Mouse (Mus musculus): ENCODE measurements around the gene Syt2. TPM values are rescaled to one million over a fixed set of nuclear protein-coding genes. Genes with fewer than 3 reads are reported as not detected.

The Syt2 gene
- polyA plus RNA-seq, 1 experiment from 2014 or later, result 2.9 TPM

GRCm38 (mm10) chr1:134686834-134687421, 40.5 kb downstream of the Syt2 start:
- WGBS, result 53% methylated on average over 4 of the region's 4 CpGs
- no peak overlapping the region for H3K9ac ChIP-seq (ENCODE audit: low read length)
- no peak overlapping the region for H3K27ac ChIP-seq (ENCODE audit: low read depth, low read length)
- H3K9me3 ChIP-seq (ENCODE audit: control insufficient read depth, low read length), result no peaks in the 10 kb centered on the region
- H3K27me3 ChIP-seq (ENCODE audit: control insufficient read depth, insufficient read depth, low read length), result no peaks in the 10 kb centered on the region
- H3K4me3 ChIP-seq (ENCODE audit: low read depth, low read length), result no peak overlapping the region
- no peaks in the 10 kb centered on the region; the same call in 1 of the 2 replicates for H3K4me1 ChIP-seq (ENCODE audit: control insufficient read depth, insufficient read depth, low read length)
- no peak overlapping the region for H3K4me2 ChIP-seq (ENCODE audit: low read depth)
- no peak for DNase-seq (ENCODE audit: low spot score)
- H3K36me3 ChIP-seq (ENCODE audit: control insufficient read depth, insufficient read depth, low read length), result no peaks in the 10 kb centered on the region
- no peak for ATAC-seq (ENCODE audit: insufficient read depth, low FRiP score, low TSS enrichment)

GRCm38 (mm10) chr1:134696302-134696701, 49.8 kb downstream of the Syt2 start:
- H3K4me3 ChIP-seq (ENCODE audit: low read depth, low read length), result no peak overlapping the region
- no peaks in the 10 kb centered on the region for H3K9me3 ChIP-seq (ENCODE audit: control insufficient read depth, low read length)
- H3K27me3 ChIP-seq (ENCODE audit: control insufficient read depth, insufficient read depth, low read length), result no peaks in the 10 kb centered on the region
- H3K4me1 ChIP-seq (ENCODE audit: control insufficient read depth, insufficient read depth, low read length), result no peaks in the 10 kb centered on the region; the same call in 1 of the 2 replicates
- H3K4me2 ChIP-seq (ENCODE audit: low read depth), result no peak overlapping the region
- DNase-seq (ENCODE audit: low spot score) (no peak), ATAC-seq (ENCODE audit: insufficient read depth, low FRiP score, low TSS enrichment) (no peak)
- no peaks in the 10 kb centered on the region for H3K36me3 ChIP-seq (ENCODE audit: control insufficient read depth, insufficient read depth, low read length)
- WGBS, result 75% methylated on average over 2 of the region's 2 CpGs
- H3K9ac ChIP-seq (ENCODE audit: low read length), result no peak overlapping the region
- no peak overlapping the region for H3K27ac ChIP-seq (ENCODE audit: low read depth, low read length)

- DNase-seq (ENCODE audit: low spot score), result no peak
- no peak for ATAC-seq (ENCODE audit: insufficient read depth, low FRiP score, low TSS enrichment)
- Histone ChIP-seq H3K4me2 (ENCODE audit: low read depth) (no peak overlapping the region), H3K36me3 (ENCODE audit: control insufficient read depth, insufficient read depth, low read length) (no peaks in the 10 kb centered on the region), H3K4me3 (ENCODE audit: low read depth, low read length) (no peak overlapping the region), H3K27ac (ENCODE audit: low read depth, low read length) (no peak overlapping the region), H3K4me1 (ENCODE audit: control insufficient read depth, insufficient read depth, low read length) (no peaks in the 10 kb centered on the region; the same call in 1 of the 2 replicates), H3K9ac (ENCODE audit: low read length) (no peak overlapping the region), H3K9me3 (ENCODE audit: control insufficient read depth, low read length) (no peaks in the 10 kb centered on the region), H3K27me3 (ENCODE audit: control insufficient read depth, insufficient read depth, low read length) (no peaks in the 10 kb centered on the region)
- 85% methylated on average over 4 of the region's 4 CpGs for WGBS
Measured at GRCm38 (mm10) chr1:134697073-134697472, 50.6 kb downstream of the Syt2 start.

GRCm38 (mm10) chr1:134697522-134698250, 51.2 kb downstream of the Syt2 start:
- no peak overlapping the region for H3K27ac ChIP-seq (ENCODE audit: low read depth, low read length)
- no peaks in the 10 kb centered on the region for H3K9me3 ChIP-seq (ENCODE audit: control insufficient read depth, low read length)
- H3K4me1 ChIP-seq (ENCODE audit: control insufficient read depth, insufficient read depth, low read length), result no peaks in the 10 kb centered on the region; the same call in 1 of the 2 replicates
- ATAC-seq (ENCODE audit: insufficient read depth, low FRiP score, low TSS enrichment) (no peak), DNase-seq (ENCODE audit: low spot score) (no peak)
- no peaks in the 10 kb centered on the region for H3K27me3 ChIP-seq (ENCODE audit: control insufficient read depth, insufficient read depth, low read length)
- H3K9ac ChIP-seq (ENCODE audit: low read length), result no peak overlapping the region
- 89% methylated on average over 17 of the region's 17 CpGs for WGBS
- H3K4me3 ChIP-seq (ENCODE audit: low read depth, low read length), result no peak overlapping the region
- H3K36me3 ChIP-seq (ENCODE audit: control insufficient read depth, insufficient read depth, low read length), result no peaks in the 10 kb centered on the region
- H3K4me2 ChIP-seq (ENCODE audit: low read depth), result no peak overlapping the region

DNA sequence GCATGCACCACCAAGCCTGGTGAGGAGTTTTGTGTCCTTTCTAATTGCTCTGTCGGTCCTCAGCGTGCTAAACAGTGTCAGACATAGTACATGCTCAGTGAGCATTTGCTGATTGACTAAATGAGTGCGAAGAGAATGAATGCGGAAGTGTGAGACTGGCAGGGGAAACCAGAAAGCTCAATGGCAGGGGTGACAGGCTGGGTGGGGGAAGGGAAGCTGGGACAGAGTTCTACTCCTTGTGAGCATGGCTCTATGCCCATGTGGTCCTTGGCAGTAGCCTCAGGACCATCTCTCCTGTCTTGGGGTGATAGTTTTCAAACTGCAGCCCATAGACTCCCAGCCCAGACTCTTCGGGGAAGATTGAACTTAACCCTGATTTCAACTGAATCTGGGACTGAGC, 52.0 kb downstream of the Syt2 start:
- no peak overlapping the region for H3K4me2 ChIP-seq (ENCODE audit: low read depth)
- no peak for ATAC-seq (ENCODE audit: insufficient read depth, low FRiP score, low TSS enrichment)
- H3K36me3 ChIP-seq (ENCODE audit: control insufficient read depth, insufficient read depth, low read length), result no peaks in the 10 kb centered on the region
- no peaks in the 10 kb centered on the region for H3K9me3 ChIP-seq (ENCODE audit: control insufficient read depth, low read length)
- H3K4me1 ChIP-seq (ENCODE audit: control insufficient read depth, insufficient read depth, low read length), result no peaks in the 10 kb centered on the region; the same call in 1 of the 2 replicates
- H3K9ac ChIP-seq (ENCODE audit: low read length), result no peak overlapping the region
- H3K27me3 ChIP-seq (ENCODE audit: control insufficient read depth, insufficient read depth, low read length), result no peaks in the 10 kb centered on the region
- DNase-seq (ENCODE audit: low spot score), result no peak
- WGBS, result 77% methylated on average over 5 of the region's 5 CpGs
- H3K4me3 ChIP-seq (ENCODE audit: low read depth, low read length), result no peak overlapping the region
- no peak overlapping the region for H3K27ac ChIP-seq (ENCODE audit: low read depth, low read length)

GRCm38 (mm10) chr1:134699390-134699789, 52.9 kb downstream of the Syt2 start:
- Histone ChIP-seq H3K27ac (ENCODE audit: low read depth, low read length) (no peak overlapping the region), H3K27me3 (ENCODE audit: control insufficient read depth, insufficient read depth, low read length) (no peaks in the 10 kb centered on the region), H3K36me3 (ENCODE audit: control insufficient read depth, insufficient read depth, low read length) (no peaks in the 10 kb centered on the region), H3K9me3 (ENCODE audit: control insufficient read depth, low read length) (no peaks in the 10 kb centered on the region), H3K4me1 (ENCODE audit: control insufficient read depth, insufficient read depth, low read length) (no peaks in the 10 kb centered on the region; the same call in 1 of the 2 replicates), H3K4me3 (ENCODE audit: low read depth, low read length) (no peak overlapping the region), H3K4me2 (ENCODE audit: low read depth) (no peak overlapping the region), H3K9ac (ENCODE audit: low read length) (no peak overlapping the region)
- 74% methylated on average over 9 of the region's 9 CpGs for WGBS
- no peak for DNase-seq (ENCODE audit: low spot score)
- no peak for ATAC-seq (ENCODE audit: insufficient read depth, low FRiP score, low TSS enrichment)

DNA sequence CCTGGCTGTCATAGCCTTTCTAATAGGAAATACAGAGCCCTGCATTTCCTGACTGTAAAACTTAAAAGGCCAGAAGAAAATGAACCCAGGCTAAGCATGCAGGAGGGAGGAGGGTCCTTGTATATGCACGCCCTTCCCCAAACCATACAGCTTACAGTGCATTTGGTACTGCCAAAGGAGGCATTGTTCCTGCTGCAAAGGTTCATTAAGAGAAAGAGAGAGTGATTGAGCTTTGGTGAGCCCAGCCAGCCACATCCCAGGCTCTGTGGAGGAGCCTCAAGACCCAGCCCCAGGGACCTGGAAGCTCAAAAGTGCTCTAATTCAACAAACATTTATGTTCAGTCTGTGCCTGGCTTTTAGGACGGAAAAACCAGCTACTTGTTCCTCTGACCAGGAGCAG, 53.7 kb downstream of the Syt2 start:
- Histone ChIP-seq H3K4me1 (ENCODE audit: control insufficient read depth, insufficient read depth, low read length) (no peaks in the 10 kb centered on the region; the same call in 1 of the 2 replicates), H3K9ac (ENCODE audit: low read length) (no peak overlapping the region), H3K4me2 (ENCODE audit: low read depth) (no peak overlapping the region), H3K36me3 (ENCODE audit: control insufficient read depth, insufficient read depth, low read length) (no peaks in the 10 kb centered on the region), H3K27ac (ENCODE audit: low read depth, low read length) (no peak overlapping the region), H3K9me3 (ENCODE audit: control insufficient read depth, low read length) (no peaks in the 10 kb centered on the region), H3K27me3 (ENCODE audit: control insufficient read depth, insufficient read depth, low read length) (no peaks in the 10 kb centered on the region), H3K4me3 (ENCODE audit: low read depth, low read length) (no peak overlapping the region)
- no peak for DNase-seq (ENCODE audit: low spot score)
- ATAC-seq (ENCODE audit: insufficient read depth, low FRiP score, low TSS enrichment), result no peak
- WGBS, result 52% methylated on average over 2 of the region's 2 CpGs

GRCm38 (mm10) chr1:134700634-134701033, 54.2 kb downstream of the Syt2 start:
- 51% methylated on average over 5 of the region's 5 CpGs for WGBS
- DNase-seq (ENCODE audit: low spot score) (no peak), ATAC-seq (ENCODE audit: insufficient read depth, low FRiP score, low TSS enrichment) (no peak)
- Histone ChIP-seq H3K9ac (ENCODE audit: low read length) (no peak overlapping the region), H3K27me3 (ENCODE audit: control insufficient read depth, insufficient read depth, low read length) (no peaks in the 10 kb centered on the region), H3K27ac (ENCODE audit: low read depth, low read length) (no peak overlapping the region), H3K4me1 (ENCODE audit: control insufficient read depth, insufficient read depth, low read length) (no peaks in the 10 kb centered on the region; the same call in 1 of the 2 replicates), H3K36me3 (ENCODE audit: control insufficient read depth, insufficient read depth, low read length) (no peaks in the 10 kb centered on the region), H3K4me2 (ENCODE audit: low read depth) (no peak overlapping the region), H3K4me3 (ENCODE audit: low read depth, low read length) (no peak overlapping the region), H3K9me3 (ENCODE audit: control insufficient read depth, low read length) (no peaks in the 10 kb centered on the region)

GRCm38 (mm10) chr1:134701191-134701590, 54.7 kb downstream of the Syt2 start:
- no peak for ATAC-seq (ENCODE audit: insufficient read depth, low FRiP score, low TSS enrichment)
- H3K36me3 ChIP-seq (ENCODE audit: control insufficient read depth, insufficient read depth, low read length), result no peaks in the 10 kb centered on the region
- peaks cover under 1% of the 10 kb centered on the region; the same call in 1 of the 2 replicates for H3K27me3 ChIP-seq (ENCODE audit: control insufficient read depth, insufficient read depth, low read length)
- no peaks in the 10 kb centered on the region; the same call in 1 of the 2 replicates for H3K4me1 ChIP-seq (ENCODE audit: control insufficient read depth, insufficient read depth, low read length)
- H3K27ac ChIP-seq (ENCODE audit: low read depth, low read length), result no peak overlapping the region
- H3K4me3 ChIP-seq (ENCODE audit: low read depth, low read length), result no peak overlapping the region
- WGBS, result 27% methylated on average over 6 of the region's 6 CpGs
- DNase-seq (ENCODE audit: low spot score), result no peak
- H3K4me2 ChIP-seq (ENCODE audit: low read depth), result no peak overlapping the region
- no peak overlapping the region; the same call in 1 of the 2 replicates for H3K9ac ChIP-seq (ENCODE audit: low read length)
- no peaks in the 10 kb centered on the region for H3K9me3 ChIP-seq (ENCODE audit: control insufficient read depth, low read length)
